Mouse (Mus musculus) effector memory CD4-positive, alpha-beta T cell, adult 5 months (primary cell): Measurements from ENCODE around the gene Krt86. TPM values are rescaled to one million over a fixed set of nuclear protein-coding genes. Genes with fewer than 3 reads are reported as not detected.

ENCODE experiments used
- polyA plus RNA-seq: library from polyadenylated mRNA; unstranded; fragments of 100-300 nt; shearing (Covaris generic); gene quantifications from one replicate; pipeline ENCODE4 v1.2.1, GENCODE M21; 2017

The Krt86 gene
- polyA plus RNA-seq: not detected

GRCm38 (mm10) chr15:101472952-101473528 lies at the start of gene Krt86:
Krt86 (plus strand) TSS chr15:101473478.

DNA sequence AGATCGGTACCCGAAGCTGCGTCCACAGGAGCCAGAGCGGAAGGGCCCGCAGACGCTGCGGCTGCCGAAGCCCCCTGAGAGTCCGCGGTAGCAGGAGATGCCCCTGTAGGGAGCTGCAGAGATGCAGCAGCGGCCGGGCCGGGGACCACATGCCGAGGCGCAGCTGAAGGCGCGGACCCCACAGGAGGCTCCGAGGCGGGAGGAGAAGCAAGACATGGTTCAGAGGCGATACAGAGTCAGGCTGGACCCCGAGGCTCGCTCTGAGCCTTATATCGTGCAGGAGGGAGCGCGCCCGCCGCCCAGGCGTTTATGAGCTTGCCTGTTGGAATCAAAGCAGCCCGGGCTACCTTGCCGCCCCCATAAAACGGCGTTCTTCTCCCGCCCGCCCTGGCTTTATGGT lies 34.7 kb upstream of the Krt86 start, which contains the start of gene Krt87:
Krt87 (minus strand) TSS at position 250 of the 400 bp plus-strand sequence.

DNA sequence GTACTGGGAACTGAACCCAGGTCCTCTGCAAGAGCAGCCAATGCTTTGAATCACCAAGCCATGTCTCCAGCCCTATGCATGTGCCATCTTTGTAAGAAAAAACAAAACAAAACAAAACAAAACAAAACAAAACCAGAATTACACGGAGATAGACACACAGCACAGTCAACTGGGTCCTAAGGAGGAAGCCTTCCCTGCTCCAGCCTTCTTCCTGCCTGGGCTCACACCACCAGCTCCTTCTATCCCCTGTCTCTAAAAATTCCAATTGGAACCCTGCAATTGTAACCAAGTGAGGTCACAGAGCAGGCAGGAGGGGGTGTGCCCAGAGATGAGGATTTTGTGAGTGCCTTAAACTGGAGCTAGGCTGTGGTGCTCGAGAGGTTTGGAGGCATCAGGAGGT lies 25.8 kb upstream of the Krt86 start, which contains the start of gene Krt88:
Krt88 (plus strand) TSS at position 301 of the 400 bp plus-strand sequence.

DNA sequence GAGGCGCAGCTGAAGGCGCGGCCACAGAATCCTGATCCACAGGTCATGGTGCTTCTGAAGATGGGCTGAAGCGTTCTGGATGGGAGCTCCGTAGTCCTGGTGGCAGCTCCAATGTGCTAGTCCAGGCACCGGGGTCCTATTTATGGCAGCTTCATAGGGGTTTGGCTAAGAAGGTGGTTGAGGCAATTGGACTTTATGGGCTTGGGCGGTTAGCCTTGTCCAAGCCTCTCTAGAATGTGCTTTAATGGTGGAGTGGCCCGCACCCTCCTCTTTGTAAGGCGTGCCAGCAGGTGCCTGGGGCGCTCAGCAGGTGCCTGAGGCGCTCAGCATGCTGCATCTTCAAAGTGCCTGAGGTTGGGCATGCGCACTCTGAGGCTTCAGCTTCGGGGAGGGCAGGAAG lies 9.6 kb upstream of the Krt86 start, which contains the start of gene Krt81:
Krt81 (minus strand) TSS at position 101 of the 400 bp plus-strand sequence.

DNA sequence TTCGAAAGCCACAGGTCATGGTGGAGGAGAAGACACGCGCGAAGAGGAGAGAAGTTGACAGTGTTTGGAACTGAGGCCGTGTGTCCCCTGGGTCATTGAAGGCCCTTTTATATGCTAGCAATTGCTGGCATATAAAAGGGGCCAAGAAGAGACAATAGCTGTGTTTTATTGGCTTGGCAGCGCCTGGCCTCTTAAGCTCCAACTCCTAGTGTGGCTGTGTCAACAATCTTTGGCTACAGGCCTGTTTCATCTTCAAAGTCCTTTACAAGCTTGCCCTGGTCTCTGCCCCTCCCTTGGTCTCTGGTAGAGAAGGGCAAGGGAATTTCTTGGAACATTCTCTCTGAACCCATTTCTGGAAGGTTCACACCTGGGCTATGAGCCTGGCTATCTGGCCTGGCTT lies 18.2 kb downstream of the Krt86 start, which contains the start of gene Krt83:
Krt83 (minus strand) TSS at position 82 of the 400 bp plus-strand sequence.

GRCm38 (mm10) chr15:101517161-101517560 lies 43.9 kb downstream of the Krt86 start, which contains the start of gene Gm49425:
Gm49425 (minus strand) TSS chr15:101517261.

Other genes with a start within 250 kb of the Krt86 start
- gene Grasp, start 249.3 kb upstream of the Krt86 start, polyA plus RNA-seq: 32.0 TPM
- gene Nr4a1, start 219.2 kb upstream of the Krt86 start, polyA plus RNA-seq: 2,634 TPM
- gene Atg101, start 189.2 kb upstream of the Krt86 start, polyA plus RNA-seq: 90.7 TPM
- not detected for gene 6030408B16Rik, start 180.3 kb upstream of the Krt86 start, polyA plus RNA-seq
- not detected for gene Krt80, start 103.3 kb upstream of the Krt86 start, polyA plus RNA-seq
- not detected for gene Krt7, start 62.4 kb upstream of the Krt86 start, polyA plus RNA-seq
- gene Krt87, start 34.7 kb upstream of the Krt86 start, polyA plus RNA-seq: not detected
- gene Krt88, start 25.7 kb upstream of the Krt86 start, polyA plus RNA-seq: not detected
- gene Krt81, start 9.7 kb upstream of the Krt86 start, polyA plus RNA-seq: not detected
- gene Krt83, start 18.0 kb downstream of the Krt86 start, polyA plus RNA-seq: 17.0 TPM
- not detected for gene Gm49425, start 43.8 kb downstream of the Krt86 start, polyA plus RNA-seq
- gene Krt84, start 59.3 kb downstream of the Krt86 start, polyA plus RNA-seq: not detected
- not detected for gene Krt82, start 77.2 kb downstream of the Krt86 start, polyA plus RNA-seq
- not detected for gene Krt90, start 89.5 kb downstream of the Krt86 start, polyA plus RNA-seq
- 0.19 TPM for gene Krt75, start 100.4 kb downstream of the Krt86 start, polyA plus RNA-seq
- gene Gm5414, start 154.7 kb downstream of the Krt86 start, polyA plus RNA-seq: not detected
- not detected for gene Gm5478, start 173.9 kb downstream of the Krt86 start, polyA plus RNA-seq
- not detected for gene Krt6b, start 206.8 kb downstream of the Krt86 start, polyA plus RNA-seq
- gene Krt6a, start 220.8 kb downstream of the Krt86 start, polyA plus RNA-seq: not detected
- not detected for gene Krt5, start 239.4 kb downstream of the Krt86 start, polyA plus RNA-seq